Mouse (Mus musculus): ENCODE measurements around the gene Atxn7l2.

DNA sequence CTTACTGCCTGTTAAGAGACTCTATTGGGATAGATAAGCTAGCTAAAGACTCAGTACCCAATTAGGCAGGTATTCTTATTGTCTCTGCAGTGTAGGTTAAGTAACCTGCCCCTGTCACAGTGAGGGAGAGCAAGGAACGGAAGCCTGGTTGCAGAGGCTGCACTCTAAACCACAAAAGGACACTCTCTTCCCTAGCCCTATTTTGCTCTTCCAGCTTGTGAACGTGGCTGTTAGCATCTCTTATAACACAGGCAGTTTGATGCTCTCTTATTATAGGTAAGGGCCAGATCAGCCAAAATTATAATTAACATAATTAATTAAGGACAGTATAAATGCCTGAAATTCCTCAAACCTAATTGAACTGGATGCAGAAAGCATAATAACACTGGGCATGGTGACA lies 30.2 kb downstream of the Atxn7l2 start:
- TF ChIP-seq CTCF (IDR thresholded peaks at IDR 0.05; ENCODE audit: control insufficient read depth, insufficient read depth, low read length) (no peak), POLR2A (IDR thresholded peaks at IDR 0.05; ENCODE audit: borderline replicate concordance, control insufficient read depth, low read depth, low read length) (no peak)

All from bone marrow, adult 2 months (tissue).